Mouse (Mus musculus) MEL (cell line): Measurements from ENCODE around the gene Ccdc159.

ENCODE experiments used
- EP300 ChIP-seq, 2 experiments: IDR thresholded peaks; 2 replicates each; pipeline ENCODE4 v1.6.1; 2011; ENCODE audit warnings: improper control_type of control experiment in 2 of 2, low read length in 2 of 2, low read depth in 1 of 2, mild to moderate bottlenecking in 1 of 2
- MAFK ChIP-seq: IDR thresholded peaks from 2 replicates; pipeline ENCODE4 v1.6.1; 2011; ENCODE audit warnings: low read depth, mild to moderate bottlenecking, low read length, improper control_type of control experiment, borderline replicate concordance
- MYC ChIP-seq: IDR thresholded peaks from 2 replicates; pipeline ENCODE4 v1.6.1; 2011; ENCODE audit warnings: low read depth, mild to moderate bottlenecking, low read length, improper control_type of control experiment, moderate library complexity
- POLR2A ChIP-seq, 2 experiments: IDR thresholded peaks; 2 replicates each; pipeline ENCODE4 v1.6.1; 2011 to 2012; ENCODE audit warnings: low read length in 2 of 2, mild to moderate bottlenecking in 2 of 2, control low read depth in 1 of 2, improper control_type of control experiment in 1 of 2, low read depth in 1 of 2, moderate library complexity in 1 of 2; ENCODE audit not compliant: control insufficient read depth in 1 of 2, insufficient read depth in 1 of 2, poor library complexity in 1 of 2

GRCm38 (mm10) chr9:21909474-21910223, 17.6 kb upstream of the Ccdc159 start:
- TF ChIP-seq EP300 (IDR thresholded peaks at IDR 0.05; ENCODE audit: low read depth in 1 of 2, low read length in 2 of 2) (no peak), POLR2A (IDR thresholded peaks at IDR 0.05; ENCODE audit: control insufficient read depth in 1 of 2, insufficient read depth in 1 of 2, low read depth in 1 of 2, low read length in 2 of 2, poor library complexity in 1 of 2) (0 out of 4 replicates have a peak, but pooled peaks of 1 of the 2 experiments have one; percentile 14), MYC (no peak), MAFK (no peak)
